Mouse (Mus musculus): Measurements from ENCODE around the gene Gon4l.

GRCm38 (mm10) chr3:88849172-88849571 is 14.1 kb downstream of the Gon4l start:
- TF ChIP-seq USF1 (IDR thresholded peaks at IDR 0.05; ENCODE audit: low read depth, low read length) (no peak), JUND (IDR thresholded peaks at IDR 0.05; ENCODE audit: low read depth, low read length) (no peak), NELFE (IDR thresholded peaks at IDR 0.05; ENCODE audit: low read depth, low read length) (no peak)

All from MEL (cell line).